Mouse (Mus musculus) kidney, adult 2 months (tissue): Measurements from ENCODE around the gene Dab2ip. TPM values are rescaled to one million over a fixed set of nuclear protein-coding genes. Genes with fewer than 3 reads are reported as not detected.

ENCODE experiments used
- DNase-seq: peaks from one replicate; pipeline ENCODE4 v3.0.0; 2021
- H3K27ac ChIP-seq: fragments of 200-500 bp; 2 replicates; pipeline ENCODE4 v1.5.1; 2012; ENCODE audit warnings: low read depth, low read length, control low read depth, inconsistent platforms; ENCODE audit not compliant: insufficient read depth
- H3K27me3 ChIP-seq: fragments of 200-500 bp; replicated peaks from 2 replicates; pipeline ENCODE4 v1.6.1; 2012; ENCODE audit warnings: mild to moderate bottlenecking, moderate library complexity, low read length, inconsistent platforms; ENCODE audit not compliant: control insufficient read depth, insufficient read depth
- H3K36me3 ChIP-seq: fragments of 200-500 bp; 2 replicates; pipeline ENCODE4 v1.6.1; 2012; ENCODE audit warnings: mild to moderate bottlenecking, moderate library complexity, low read length, inconsistent platforms; ENCODE audit not compliant: control insufficient read depth, insufficient read depth
- H3K4me1 ChIP-seq: fragments of 200-500 bp; 2 replicates; pipeline ENCODE4 v1.6.1; 2011; ENCODE audit warnings: low read length; ENCODE audit not compliant: control insufficient read depth, insufficient read depth
- H3K4me3 ChIP-seq: fragments of 200-500 bp; 2 replicates; pipeline ENCODE4 v1.5.1; 2011; ENCODE audit warnings: mild to moderate bottlenecking, low read depth, low read length, control low read depth; ENCODE audit not compliant: insufficient read depth
- CTCF ChIP-seq: fragments of 200-500 bp; conservative IDR thresholded peaks from 2 replicates; pipeline ENCODE4 v1.5.1; 2011; ENCODE audit warnings: low read depth, mild to moderate bottlenecking, control low read depth, low read length, moderate library complexity, mixed read lengths; ENCODE audit not compliant: insufficient read depth, insufficient read length
- POLR2A ChIP-seq: fragments of 200-500 bp; IDR thresholded peaks from one replicate; pipeline ENCODE4 v1.6.1; 2011; ENCODE audit warnings: low read depth, low read length, control low read depth
- WGBS: fragments of 180-500 bp; shearing (Covaris S2); methylation state at CpG from one replicate; pipeline ENCODE4 v1.1.7; 2018; 5-methylcytosine and 5-hydroxymethylcytosine counted together
- polyA plus RNA-seq: library from polyadenylated mRNA; depleted of rRNA; stranded (reverse); fragments of >200 nt; gene quantifications from 2 replicates; pipeline ENCODE4 v1.2.3, GENCODE M21; 2012

Dab2ip gene
- polyA plus RNA-seq, 1 experiment = 32.9 TPM

- H3K27me3 ChIP-seq = no peaks in the 10 kb centered on the region
- no peak for TF ChIP-seq POLR2A
- no peak for TF ChIP-seq CTCF
- H3K4me1 ChIP-seq = peaks cover 6% of the 10 kb centered on the region; the same call in 1 of the 2 replicates
- no peaks in the 10 kb centered on the region for H3K36me3 ChIP-seq
- DNase-seq = peak; percentile 54
- WGBS = 52% methylated on average over 11 of the region's 11 CpGs
- peak overlapping the region; percentile 29 for H3K27ac ChIP-seq
- no peak overlapping the region for H3K4me3 ChIP-seq
Measured at GRCm38 (mm10) chr2:35627298-35627898, 69.3 kb downstream of the Dab2ip start.

GRCm38 (mm10) chr2:35628052-35628451 lies 70.0 kb downstream of the Dab2ip start:
- 83% methylated on average over 7 of the region's 7 CpGs for WGBS
- Histone ChIP-seq H3K4me3 (no peak overlapping the region), H3K36me3 (no peaks in the 10 kb centered on the region), H3K27me3 (no peaks in the 10 kb centered on the region), H3K4me1 (peaks cover 5% of the 10 kb centered on the region; the same call in 1 of the 2 replicates), H3K27ac (0 out of 2 replicates have a peak overlapping the region, but pooled peaks have one; percentile 29)
- DNase-seq = no peak
- no peak for TF ChIP-seq POLR2A
- no peak for TF ChIP-seq CTCF

- no peaks in the 10 kb centered on the region for H3K4me1 ChIP-seq
- H3K36me3 ChIP-seq = no peaks in the 10 kb centered on the region
- DNase-seq = no peak
- no peaks in the 10 kb centered on the region for H3K27me3 ChIP-seq
- H3K4me3 ChIP-seq = no peak overlapping the region
- no peak overlapping the region for H3K27ac ChIP-seq
- WGBS = 90% methylated on average over 4 of the region's 4 CpGs
- TF ChIP-seq POLR2A (no peak), CTCF (no peak)
Measured at GRCm38 (mm10) chr2:35628656-35629055, 70.6 kb downstream of the Dab2ip start.

DNA sequence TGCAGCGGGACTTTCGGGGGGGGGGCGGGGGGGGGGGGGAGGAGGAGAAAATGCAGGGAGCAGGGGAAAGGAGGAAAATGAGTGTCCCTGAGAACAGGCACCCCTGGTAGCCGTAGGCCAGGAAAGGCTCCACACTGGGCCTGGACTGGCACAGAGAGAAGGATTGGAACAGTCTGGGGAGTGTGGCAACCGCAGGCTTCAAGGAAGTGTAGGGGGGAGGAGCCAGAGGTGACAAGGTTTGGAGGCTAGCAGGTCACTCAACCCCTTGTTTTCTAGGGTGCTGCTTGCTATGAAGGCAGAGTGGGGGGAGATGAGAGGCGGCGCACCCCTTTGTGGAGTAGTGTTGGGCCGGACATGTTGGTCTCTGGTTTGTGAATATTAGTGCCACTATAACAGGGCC lies 71.1 kb downstream of the Dab2ip start:
- Histone ChIP-seq H3K27ac (no peak overlapping the region), H3K4me3 (no peak overlapping the region), H3K27me3 (no peaks in the 10 kb centered on the region), H3K36me3 (no peaks in the 10 kb centered on the region), H3K4me1 (no peaks in the 10 kb centered on the region)
- WGBS = 89% methylated on average over 5 of the region's 8 CpGs
- no peak for DNase-seq
- TF ChIP-seq CTCF (no peak), POLR2A (no peak)

DNA sequence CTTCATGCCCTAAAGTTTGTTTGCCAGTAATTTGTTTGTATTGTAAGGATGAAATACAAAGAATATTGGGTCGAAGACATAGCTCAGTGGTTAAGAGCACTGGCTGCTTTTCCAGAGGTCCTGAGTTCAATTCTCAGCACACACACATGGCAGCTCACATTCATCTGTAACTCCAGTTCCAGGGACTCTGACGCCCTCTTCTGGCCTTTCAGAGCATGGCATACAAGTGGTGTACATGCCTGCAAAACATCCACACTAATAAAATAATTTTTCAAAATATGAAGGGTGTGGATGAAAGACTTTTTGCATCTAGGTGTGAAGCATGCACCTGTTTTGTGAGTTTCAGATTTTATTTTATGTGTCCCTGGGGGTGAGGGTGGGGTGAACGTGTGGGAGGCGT lies 75.3 kb downstream of the Dab2ip start:
- WGBS = 91% methylated on average over 4 of the region's 4 CpGs
- DNase-seq = no peak
- Histone ChIP-seq H3K36me3 (no peaks in the 10 kb centered on the region), H3K27ac (no peak overlapping the region), H3K27me3 (no peaks in the 10 kb centered on the region), H3K4me1 (no peaks in the 10 kb centered on the region), H3K4me3 (no peak overlapping the region)
- TF ChIP-seq POLR2A (no peak), CTCF (peak; percentile 36; the same call in 1 of the 2 replicates)

- H3K27me3 ChIP-seq = no peaks in the 10 kb centered on the region
- no peak overlapping the region for H3K27ac ChIP-seq
- H3K4me3 ChIP-seq = no peak overlapping the region
- DNase-seq = no peak
- no peaks in the 10 kb centered on the region for H3K4me1 ChIP-seq
- no peaks in the 10 kb centered on the region for H3K36me3 ChIP-seq
- TF ChIP-seq CTCF (no peak), POLR2A (no peak)
- WGBS = 90% methylated on average over 4 of the region's 4 CpGs
Measured at GRCm38 (mm10) chr2:35634963-35635362, 76.9 kb downstream of the Dab2ip start.

DNA sequence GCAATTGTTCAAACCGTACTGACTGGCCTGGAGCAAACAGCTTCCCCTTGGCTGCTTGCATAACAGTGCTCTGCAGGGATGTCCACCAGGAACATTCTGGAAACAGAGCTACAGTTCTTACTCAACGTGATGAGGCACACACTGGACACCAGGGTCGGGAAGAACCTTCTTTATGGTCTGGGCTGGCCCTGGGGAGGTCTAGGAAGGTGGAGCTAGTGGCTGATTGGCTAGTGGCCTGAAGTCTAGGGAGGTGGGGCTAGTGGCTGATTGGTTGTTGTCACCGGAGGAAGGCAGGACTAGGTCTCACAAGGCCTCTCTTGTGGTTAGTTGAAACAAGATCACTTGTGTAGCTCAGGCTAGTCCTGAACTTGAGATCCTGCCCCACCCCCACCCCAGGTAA lies 77.5 kb downstream of the Dab2ip start:
- H3K36me3 ChIP-seq = no peaks in the 10 kb centered on the region
- TF ChIP-seq POLR2A (no peak), CTCF (no peak)
- DNase-seq = no peak
- peaks cover 4% of the 10 kb centered on the region for H3K4me1 ChIP-seq
- H3K4me3 ChIP-seq = no peak overlapping the region
- 66% methylated on average over 4 of the region's 4 CpGs for WGBS
- no peaks in the 10 kb centered on the region for H3K27me3 ChIP-seq
- no peak overlapping the region for H3K27ac ChIP-seq

DNA sequence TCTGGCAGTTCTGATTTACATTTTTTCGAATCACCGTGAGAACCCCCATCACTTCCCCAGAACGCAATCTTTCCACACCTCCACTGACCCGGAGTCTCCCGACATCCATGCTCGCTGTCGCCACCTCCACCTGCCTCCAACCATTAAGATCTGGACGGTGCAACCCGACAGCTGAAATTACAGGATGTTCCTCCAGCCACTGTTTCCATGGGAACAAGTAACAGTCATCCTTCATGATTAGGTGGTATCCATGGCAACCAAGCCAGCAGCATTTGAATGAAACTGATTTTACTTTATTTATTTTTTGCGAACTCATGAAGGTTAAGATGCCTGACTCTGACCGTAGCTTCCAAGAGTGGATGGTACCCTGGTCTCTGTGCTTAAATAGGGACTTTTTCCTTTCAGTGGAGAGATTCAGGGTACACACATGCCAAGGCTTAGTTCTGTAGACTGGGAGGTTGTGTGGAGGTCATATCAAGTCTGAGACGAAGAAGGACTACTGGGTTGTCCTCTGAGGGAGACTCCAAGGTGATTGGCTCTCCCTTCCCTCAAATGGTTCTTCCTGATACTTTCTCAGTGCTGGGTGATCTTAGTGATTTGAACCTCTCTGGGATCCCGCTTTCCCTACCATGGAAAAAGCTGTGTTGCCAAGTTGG lies 79.9 kb downstream of the Dab2ip start:
- H3K4me3 ChIP-seq = no peak overlapping the region
- H3K27ac ChIP-seq = no peak overlapping the region
- H3K4me1 ChIP-seq = peaks cover 4% of the 10 kb centered on the region
- WGBS = 85% methylated on average over 13 of the region's 13 CpGs
- H3K27me3 ChIP-seq = no peaks in the 10 kb centered on the region
- no peak for TF ChIP-seq CTCF
- TF ChIP-seq POLR2A = no peak
- no peaks in the 10 kb centered on the region for H3K36me3 ChIP-seq
- DNase-seq = no peak
